Mouse (Mus musculus): ENCODE data around the gene Alyref.
A peak's percentile ranks its signal among the peaks of the same experiment; 100 is the strongest.

Gene Alyref

GRCm38 (mm10) chr11:120598283-120598989 lies at the start of gene Alyref, which contains the start of gene Anapc11:
Alyref (minus strand) TSS chr11:120598365.
Anapc11 (plus strand) TSS chr11:120598421.
- DNase-seq: peak; percentile 97

- no peak for DNase-seq
Observed at GRCm38 (mm10) chr11:120647047-120647830, 49.1 kb upstream of the Alyref start.

GRCm38 (mm10) chr11:120643601-120643987 lies 45.4 kb upstream of the Alyref start, which contains the start of gene Pycr1:
Pycr1 (minus strand) TSS chr11:120643769.
- DNase-seq: peak; percentile 95

GRCm38 (mm10) chr11:120642939-120643600 lies 44.9 kb upstream of the Alyref start:
- no peak for DNase-seq

- no peak for DNase-seq
Observed at GRCm38 (mm10) chr11:120641869-120642268, 43.7 kb upstream of the Alyref start.

- DNase-seq: no peak
Observed at GRCm38 (mm10) chr11:120641255-120641654, 43.1 kb upstream of the Alyref start.

GRCm38 (mm10) chr11:120634810-120635209 lies 36.6 kb upstream of the Alyref start:
- DNase-seq: no peak

- peak; percentile 96 for DNase-seq
Observed at GRCm38 (mm10) chr11:120633520-120634343, 35.6 kb upstream of the Alyref start, which contains the start of gene Mafg. Mafg (minus strand) TSS chr11:120633600.

GRCm38 (mm10) chr11:120632559-120633519 lies 34.7 kb upstream of the Alyref start:
- peak; percentile 91 for DNase-seq

- DNase-seq: peak; percentile 79
Observed at GRCm38 (mm10) chr11:120631726-120632448, 33.7 kb upstream of the Alyref start.

GRCm38 (mm10) chr11:120630881-120631725 lies 32.9 kb upstream of the Alyref start:
- DNase-seq: peak; percentile 51

GRCm38 (mm10) chr11:120630401-120630871 lies 32.3 kb upstream of the Alyref start:
- peak; percentile 71 for DNase-seq

GRCm38 (mm10) chr11:120629911-120630310 lies 31.7 kb upstream of the Alyref start:
- DNase-seq: peak; percentile 93

GRCm38 (mm10) chr11:120629341-120629730 lies 31.2 kb upstream of the Alyref start:
- DNase-seq: peak; percentile 85

GRCm38 (mm10) chr11:120628601-120629340 lies 30.6 kb upstream of the Alyref start:
- no peak for DNase-seq

- no peak for DNase-seq
Observed at GRCm38 (mm10) chr11:120627468-120628300, 29.5 kb upstream of the Alyref start.

GRCm38 (mm10) chr11:120626785-120627467 lies 28.8 kb upstream of the Alyref start:
- no peak for DNase-seq

Data from liver (tissue).